Mouse (Mus musculus) intestine, embryonic 14.5 days (tissue): ENCODE measurements around the gene Galnt18. TPM values are rescaled to one million over a fixed set of nuclear protein-coding genes. Genes with fewer than 3 reads are reported as not detected.
A peak's percentile ranks its signal among the peaks of the same experiment; 100 is the strongest.

Source experiments
- ATAC-seq: fragments of 200-750 bp; cut with Nextera tagmentation; replicated peaks from 2 replicates; pipeline ENCODE4 v1.8.0; 2017; ENCODE audit warnings: low read depth, moderate number of reproducible peaks, moderate TSS enrichment, moderate library complexity; ENCODE audit not compliant: low FRiP score, low TSS enrichment
- DNase-seq: peaks from one replicate; pipeline ENCODE4 v3.0.0-alpha.2; 2018; ENCODE audit warnings: low spot score
- H3K27ac ChIP-seq: fragments of 300-500 bp; sonication (generic); 2 replicates; pipeline ENCODE4 v1.5.1; 2014; ENCODE audit warnings: low read depth, mild to moderate bottlenecking, control low read depth
- H3K27me3 ChIP-seq: fragments of 300-500 bp; sonication (generic); replicated peaks from 2 replicates; pipeline ENCODE4 v1.6.1; 2014; ENCODE audit warnings: low read length, control low read depth; ENCODE audit not compliant: control insufficient read depth, insufficient read depth
- H3K36me3 ChIP-seq: fragments of 300-500 bp; sonication (generic); 2 replicates; pipeline ENCODE4 v1.6.1; 2014; ENCODE audit warnings: low read length, control low read depth; ENCODE audit not compliant: control insufficient read depth, insufficient read depth
- H3K4me1 ChIP-seq: fragments of 300-500 bp; sonication (generic); replicated peaks from 2 replicates; pipeline ENCODE4 v1.6.1; 2014; ENCODE audit warnings: low read length, control low read depth, mixed read lengths; ENCODE audit not compliant: control insufficient read depth, insufficient read depth
- H3K4me2 ChIP-seq: fragments of 300-500 bp; sonication (generic); 2 replicates; pipeline ENCODE4 v1.6.1; 2014; ENCODE audit warnings: low read length
- H3K4me3 ChIP-seq: fragments of 300-500 bp; sonication (generic); 2 replicates; pipeline ENCODE4 v1.5.1; 2014; ENCODE audit warnings: low read depth, low read length, control low read depth, mixed read lengths
- H3K9ac ChIP-seq: fragments of 300-500 bp; sonication (generic); 2 replicates; pipeline ENCODE4 v1.6.1; 2014; ENCODE audit warnings: mild to moderate bottlenecking, low read length
- H3K9me3 ChIP-seq: fragments of 300-500 bp; sonication (generic); 2 replicates; pipeline ENCODE4 v1.6.1; 2016; ENCODE audit warnings: low read length, control low read depth; ENCODE audit not compliant: control insufficient read depth
- WGBS: fragments of 180-500 bp; shearing (Covaris S2); extraction: QIAGEN DNeasy Blood & Tissue Kit; methylation state at CpG from one replicate; pipeline ENCODE4 v1.1.7; 2014; 5-methylcytosine and 5-hydroxymethylcytosine counted together
- polyA plus RNA-seq: library from polyadenylated mRNA; unstranded; fragments of >200 nt; fragmentation: Nextera tagmentation; extraction: Ambion mirVana; gene quantifications from 2 replicates; pipeline ENCODE4 v1.2.1, GENCODE M21; 2014

Gene Galnt18
- polyA plus RNA-seq, 1 experiment from 2014 or later, result 18.8 TPM

- 72% methylated on average over 1 of the region's 1 CpGs for WGBS
- no peak for ATAC-seq
- H3K27ac ChIP-seq, result no peak overlapping the region
Observed at GRCm38 (mm10) chr7:111466720-111467119, 313.1 kb downstream of the Galnt18 start.

GRCm38 (mm10) chr7:111466121-111466520, 313.7 kb downstream of the Galnt18 start:
- ATAC-seq (no peak), DNase-seq (no peak)
- no peaks in the 10 kb centered on the region for H3K4me1 ChIP-seq
- no peaks in the 10 kb centered on the region for H3K27me3 ChIP-seq
- H3K4me3 ChIP-seq, result no peak overlapping the region
- no peak overlapping the region for H3K27ac ChIP-seq
- no peaks in the 10 kb centered on the region for H3K36me3 ChIP-seq
- 83% methylated on average over 3 of the region's 3 CpGs for WGBS
- no peaks in the 10 kb centered on the region for H3K9me3 ChIP-seq
- no peak overlapping the region for H3K4me2 ChIP-seq
- H3K9ac ChIP-seq, result no peak overlapping the region

More at GRCm38 (mm10) chr7:111466720-111467119, 313.1 kb downstream of the Galnt18 start:
- no peak overlapping the region for H3K4me2 ChIP-seq
- no peaks in the 10 kb centered on the region for H3K4me1 ChIP-seq
- no peak overlapping the region for H3K9ac ChIP-seq
- no peaks in the 10 kb centered on the region for H3K9me3 ChIP-seq
- H3K27me3 ChIP-seq, result no peaks in the 10 kb centered on the region
- no peak overlapping the region for H3K4me3 ChIP-seq
- no peaks in the 10 kb centered on the region for H3K36me3 ChIP-seq
- DNase-seq, result no peak

GRCm38 (mm10) chr7:111459716-111460115, 320.1 kb downstream of the Galnt18 start:
- no peak overlapping the region for H3K4me2 ChIP-seq
- no peak overlapping the region for H3K27ac ChIP-seq
- DNase-seq, result no peak
- no peak for ATAC-seq
- no peak overlapping the region for H3K4me3 ChIP-seq
- H3K4me1 ChIP-seq, result no peaks in the 10 kb centered on the region
- WGBS, result 88% methylated on average over 4 of the region's 4 CpGs
- H3K36me3 ChIP-seq, result no peaks in the 10 kb centered on the region
- no peaks in the 10 kb centered on the region for H3K27me3 ChIP-seq
- H3K9me3 ChIP-seq, result no peaks in the 10 kb centered on the region
- no peak overlapping the region for H3K9ac ChIP-seq

GRCm38 (mm10) chr7:111456007-111456406, 323.8 kb downstream of the Galnt18 start:
- H3K27me3 ChIP-seq, result no peaks in the 10 kb centered on the region
- no peak overlapping the region for H3K4me2 ChIP-seq
- no peak overlapping the region for H3K27ac ChIP-seq
- no peaks in the 10 kb centered on the region for H3K4me1 ChIP-seq
- DNase-seq, result no peak
- H3K36me3 ChIP-seq, result no peaks in the 10 kb centered on the region
- H3K4me3 ChIP-seq, result no peak overlapping the region
- no peak for ATAC-seq
- WGBS, result 77% methylated on average over 3 of the region's 3 CpGs
- H3K9ac ChIP-seq, result no peak overlapping the region
- no peaks in the 10 kb centered on the region for H3K9me3 ChIP-seq

GRCm38 (mm10) chr7:111455541-111455940, 324.2 kb downstream of the Galnt18 start:
- no peaks in the 10 kb centered on the region for H3K36me3 ChIP-seq
- 94% methylated on average over 4 of the region's 4 CpGs for WGBS
- H3K9me3 ChIP-seq, result no peaks in the 10 kb centered on the region
- H3K9ac ChIP-seq, result no peak overlapping the region
- no peak for ATAC-seq
- no peak overlapping the region for H3K27ac ChIP-seq
- no peak for DNase-seq
- no peak overlapping the region for H3K4me2 ChIP-seq
- no peaks in the 10 kb centered on the region for H3K27me3 ChIP-seq
- no peaks in the 10 kb centered on the region for H3K4me1 ChIP-seq
- no peak overlapping the region for H3K4me3 ChIP-seq

GRCm38 (mm10) chr7:111452000-111452399, 327.8 kb downstream of the Galnt18 start:
- no peaks in the 10 kb centered on the region for H3K27me3 ChIP-seq
- H3K27ac ChIP-seq, result no peak overlapping the region
- no peaks in the 10 kb centered on the region for H3K36me3 ChIP-seq
- DNase-seq (no peak), ATAC-seq (no peak)
- H3K9ac ChIP-seq, result no peak overlapping the region
- no peaks in the 10 kb centered on the region for H3K4me1 ChIP-seq
- no peak overlapping the region for H3K4me2 ChIP-seq
- WGBS, result 41% methylated on average over 1 of the region's 1 CpGs
- 0 out of 2 replicates have a peak, but pooled peaks cover 2% of the 10 kb centered on the region for H3K9me3 ChIP-seq
- no peak overlapping the region for H3K4me3 ChIP-seq

- H3K36me3 ChIP-seq, result no peaks in the 10 kb centered on the region
- no peak overlapping the region for H3K9ac ChIP-seq
- H3K27me3 ChIP-seq, result no peaks in the 10 kb centered on the region
- H3K9me3 ChIP-seq, result 0 out of 2 replicates have a peak, but pooled peaks cover 2% of the 10 kb centered on the region
- ATAC-seq (peak; percentile 70; the same call in 1 of the 2 replicates), DNase-seq (no peak)
- H3K27ac ChIP-seq, result no peak overlapping the region
- WGBS, result 38% methylated on average over 6 of the region's 6 CpGs
- no peaks in the 10 kb centered on the region for H3K4me1 ChIP-seq
- no peak overlapping the region for H3K4me3 ChIP-seq
- no peak overlapping the region for H3K4me2 ChIP-seq
Observed at GRCm38 (mm10) chr7:111450286-111451095, 329.3 kb downstream of the Galnt18 start.

GRCm38 (mm10) chr7:111433173-111433572, 346.6 kb downstream of the Galnt18 start:
- H3K4me3 ChIP-seq, result no peak overlapping the region
- H3K36me3 ChIP-seq, result no peaks in the 10 kb centered on the region
- no peak overlapping the region for H3K4me2 ChIP-seq
- ATAC-seq (no peak), DNase-seq (no peak)
- no peaks in the 10 kb centered on the region for H3K4me1 ChIP-seq
- WGBS, result 52% methylated on average over 2 of the region's 2 CpGs
- no peak overlapping the region for H3K9ac ChIP-seq
- H3K9me3 ChIP-seq, result no peaks in the 10 kb centered on the region
- no peak overlapping the region for H3K27ac ChIP-seq
- no peaks in the 10 kb centered on the region for H3K27me3 ChIP-seq

- H3K4me2 ChIP-seq, result no peak overlapping the region
- no peaks in the 10 kb centered on the region for H3K27me3 ChIP-seq
- H3K4me3 ChIP-seq, result no peak overlapping the region
- H3K4me1 ChIP-seq, result no peaks in the 10 kb centered on the region
- no peaks in the 10 kb centered on the region for H3K9me3 ChIP-seq
- ATAC-seq (no peak), DNase-seq (no peak)
- H3K9ac ChIP-seq, result no peak overlapping the region
- WGBS, result 83% methylated on average over 1 of the region's 1 CpGs
- H3K27ac ChIP-seq, result no peak overlapping the region
- no peaks in the 10 kb centered on the region for H3K36me3 ChIP-seq
Observed at GRCm38 (mm10) chr7:111427392-111427791, 352.4 kb downstream of the Galnt18 start.
